Mouse (Mus musculus) liver, adult 2 months (tissue): Measurements from ENCODE around the gene Dpep3. TPM values are rescaled to one million over a fixed set of nuclear protein-coding genes. Genes with fewer than 3 reads are reported as not detected.

Experiments used
- DNase-seq: peaks from one replicate; pipeline ENCODE4 v3.0.0-alpha.2; 2011; ENCODE audit warnings: low read depth, low spot score; ENCODE audit errors: extremely low read depth
- H3K27ac ChIP-seq: fragments of 200-500 bp; replicated peaks from 2 replicates; pipeline ENCODE4 v1.5.1; 2012; ENCODE audit warnings: low read depth, mild to moderate bottlenecking, control low read depth, inconsistent platforms, low read length; ENCODE audit not compliant: insufficient read depth
- H3K27me3 ChIP-seq: fragments of 200-500 bp; 2 replicates; pipeline ENCODE4 v1.6.1; 2012; ENCODE audit warnings: mild to moderate bottlenecking, moderate library complexity, low read length, inconsistent platforms; ENCODE audit not compliant: control insufficient read depth, insufficient read depth
- H3K36me3 ChIP-seq: fragments of 200-500 bp; 2 replicates; pipeline ENCODE4 v1.6.1; 2012; ENCODE audit warnings: low read length, inconsistent platforms; ENCODE audit not compliant: control insufficient read depth, insufficient read depth
- H3K4me1 ChIP-seq: fragments of 200-500 bp; 2 replicates; pipeline ENCODE4 v1.6.1; 2011; ENCODE audit warnings: low read length; ENCODE audit not compliant: control insufficient read depth, insufficient read depth
- H3K4me3 ChIP-seq: fragments of 200-500 bp; 2 replicates; pipeline ENCODE4 v1.5.1; 2011; ENCODE audit warnings: low read depth, mild to moderate bottlenecking, control low read depth, low read length, moderate library complexity; ENCODE audit not compliant: insufficient read depth
- H3K79me2 ChIP-seq: fragments of 200-500 bp; 2 replicates; pipeline ENCODE4 v1.6.1; 2012; ENCODE audit warnings: inconsistent platforms, mild to moderate bottlenecking, low read length, moderate library complexity; ENCODE audit not compliant: control insufficient read depth, insufficient read depth
- H3K9ac ChIP-seq: fragments of 200-500 bp; 2 replicates; pipeline ENCODE4 v1.6.1; 2012; ENCODE audit warnings: low read depth, mild to moderate bottlenecking, control low read depth, inconsistent platforms, low read length
- CTCF ChIP-seq: fragments of 200-500 bp; IDR thresholded peaks from 2 replicates; pipeline ENCODE4 v1.5.1; 2011; ENCODE audit warnings: low read depth, low read length, control low read depth
- POLR2A ChIP-seq: fragments of 200-500 bp; IDR thresholded peaks from 2 replicates; pipeline ENCODE4 v1.6.1; 2011; ENCODE audit warnings: low read length, control low read depth; ENCODE audit not compliant: insufficient read depth; ENCODE audit errors: extremely low read depth
- WGBS: fragments of 180-500 bp; shearing (Covaris S2); methylation state at CpG from one replicate; pipeline ENCODE4 v1.1.7; 2018; 5-methylcytosine and 5-hydroxymethylcytosine counted together
- polyA plus RNA-seq: library from polyadenylated mRNA; depleted of rRNA; stranded (reverse); fragments of >200 nt; gene quantifications from 2 replicates; pipeline ENCODE4 v1.2.3, GENCODE M21; 2012; rRNA removed
- total RNA-seq: library from RNA; depleted of rRNA; stranded (reverse); fragments of >200 nt; gene quantifications from 2 replicates; pipeline ENCODE4 v1.2.3, GENCODE M21; 2014; rRNA removed

Dpep3 gene
- total and polyA plus RNA-seq, 2 experiments, result not detected

DNA sequence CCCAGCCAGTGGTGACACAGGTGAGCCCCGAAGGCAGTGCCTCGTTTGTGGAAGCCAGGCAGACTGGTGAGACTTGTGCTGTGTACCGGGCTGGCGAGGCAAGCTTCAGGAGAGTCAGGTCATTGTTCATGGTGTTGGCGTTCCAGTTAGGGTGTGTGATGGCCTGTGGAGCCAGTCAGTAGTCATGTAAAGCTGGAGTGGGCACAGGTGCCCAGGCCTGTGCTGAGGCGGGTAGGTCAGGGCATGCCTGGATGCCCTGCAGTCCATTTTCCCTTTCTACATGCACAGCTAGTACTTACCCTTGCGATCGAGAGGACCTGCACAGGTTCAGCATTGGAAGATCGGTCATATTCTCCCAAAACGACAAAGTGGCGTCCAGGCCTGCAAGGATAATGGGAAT lies 46.7 kb downstream of the Dpep3 start:
- no peak for TF ChIP-seq POLR2A
- TF ChIP-seq CTCF, result no peak
- peaks cover 3% of the 10 kb centered on the region; the same call in 1 of the 2 replicates for H3K4me1 ChIP-seq
- no peak overlapping the region for H3K27ac ChIP-seq
- no peaks in the 10 kb centered on the region; the same call in 1 of the 2 replicates for H3K36me3 ChIP-seq
- no peak overlapping the region for H3K4me3 ChIP-seq
- H3K79me2 ChIP-seq, result no peaks in the 10 kb centered on the region
- no peaks in the 10 kb centered on the region for H3K27me3 ChIP-seq
- WGBS, result 93% methylated on average over 11 of the region's 11 CpGs
- DNase-seq, result no peak
- H3K9ac ChIP-seq, result no peak overlapping the region

DNA sequence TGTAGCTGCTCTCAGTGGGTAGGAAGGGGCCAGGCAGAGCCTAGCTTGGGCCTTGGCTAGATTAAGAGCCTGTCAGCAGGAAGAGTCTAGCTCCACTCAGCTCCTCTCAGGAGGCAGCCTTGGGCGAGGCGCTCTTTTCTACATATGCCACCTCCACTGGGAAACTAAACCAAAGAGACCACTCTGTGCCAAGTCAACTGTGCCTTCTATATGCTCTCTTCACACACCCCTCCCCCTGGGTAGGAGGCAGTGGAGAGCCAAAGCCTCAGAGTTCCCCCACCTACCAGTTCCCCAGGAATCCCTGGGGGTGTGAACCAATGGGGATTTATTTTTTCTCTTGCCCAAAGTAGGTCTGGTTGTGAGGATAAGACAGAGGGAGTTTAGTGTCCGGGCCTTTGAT lies 48.0 kb downstream of the Dpep3 start:
- no peak for DNase-seq
- no peak overlapping the region for H3K4me3 ChIP-seq
- TF ChIP-seq POLR2A (no peak), CTCF (no peak)
- no peaks in the 10 kb centered on the region for H3K79me2 ChIP-seq
- H3K27ac ChIP-seq, result no peak overlapping the region
- H3K4me1 ChIP-seq, result no peaks in the 10 kb centered on the region
- 97% methylated on average over 3 of the region's 3 CpGs for WGBS
- H3K27me3 ChIP-seq, result no peaks in the 10 kb centered on the region
- H3K9ac ChIP-seq, result no peak overlapping the region
- H3K36me3 ChIP-seq, result no peaks in the 10 kb centered on the region; the same call in 1 of the 2 replicates

DNA sequence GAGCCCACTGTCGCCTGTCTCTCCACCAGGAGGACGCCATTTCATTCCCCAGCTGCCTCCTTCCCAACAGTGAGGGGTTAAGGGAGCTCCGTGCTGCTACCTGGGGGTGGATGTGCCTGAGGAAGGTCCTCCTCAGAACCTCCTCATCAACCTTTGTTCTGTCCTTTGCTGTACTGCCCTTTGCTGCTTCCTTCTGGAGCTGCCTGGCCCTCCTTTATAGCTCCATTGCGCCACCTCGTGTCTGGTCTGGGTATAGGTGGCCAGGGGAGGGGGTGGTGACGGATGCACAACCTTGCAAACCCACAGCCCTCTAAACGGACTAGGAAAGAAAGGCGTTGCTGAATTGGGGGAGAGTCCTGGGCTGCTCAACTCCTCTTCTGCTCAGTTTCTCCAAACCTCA lies 48.6 kb downstream of the Dpep3 start:
- H3K79me2 ChIP-seq, result no peaks in the 10 kb centered on the region
- H3K36me3 ChIP-seq, result no peaks in the 10 kb centered on the region; the same call in 1 of the 2 replicates
- H3K9ac ChIP-seq, result no peak overlapping the region
- no peak for DNase-seq
- WGBS, result 34% methylated on average over 8 of the region's 8 CpGs
- H3K4me1 ChIP-seq, result no peaks in the 10 kb centered on the region
- no peak overlapping the region for H3K4me3 ChIP-seq
- H3K27ac ChIP-seq, result no peak overlapping the region
- no peaks in the 10 kb centered on the region for H3K27me3 ChIP-seq
- TF ChIP-seq POLR2A (no peak), CTCF (peak; percentile 98)

DNA sequence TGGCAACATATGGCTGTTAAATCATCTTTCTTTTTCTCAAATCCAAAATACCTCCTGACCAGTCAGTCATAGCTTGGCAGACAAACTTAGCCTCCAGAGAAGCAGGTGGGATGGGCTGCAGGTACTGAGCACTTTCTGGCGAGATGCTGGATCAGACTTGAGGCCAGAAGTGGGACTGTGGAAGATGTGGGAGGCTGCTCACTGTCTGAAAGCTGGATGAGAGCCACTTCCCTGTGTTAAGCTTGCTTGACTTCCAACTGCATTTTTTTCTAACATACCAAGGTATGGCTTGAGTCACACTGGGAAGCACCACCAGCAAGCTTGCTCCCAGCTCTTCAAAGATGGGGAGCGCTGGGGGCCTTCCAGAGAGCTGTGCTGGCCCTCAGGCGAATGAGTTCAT lies 54.1 kb downstream of the Dpep3 start:
- Histone ChIP-seq H3K36me3 (0 out of 2 replicates have a peak, but pooled peaks cover 1% of the 10 kb centered on the region), H3K27ac (no peak overlapping the region), H3K9ac (no peak overlapping the region), H3K4me1 (0 out of 2 replicates have a peak, but pooled peaks cover 2% of the 10 kb centered on the region), H3K27me3 (no peaks in the 10 kb centered on the region), H3K79me2 (peaks cover 4% of the 10 kb centered on the region; the same call in 1 of the 2 replicates), H3K4me3 (no peak overlapping the region)
- DNase-seq, result no peak
- WGBS, result 67% methylated on average over 3 of the region's 3 CpGs
- TF ChIP-seq POLR2A, result no peak
- TF ChIP-seq CTCF, result no peak

Other genes starting within 250 kb of the Dpep3 start
- gene Gfod2, start 220.8 kb downstream of the Dpep3 start, total RNA-seq, result 2.6 and 3.4 TPM in 2 replicates
- 6.3 and 9.2 TPM in 2 replicates for gene Gfod2, start 220.8 kb downstream of the Dpep3 start, polyA plus RNA-seq
- gene Ranbp10, start 152.1 kb downstream of the Dpep3 start, total RNA-seq, result 19.7 and 26.9 TPM in 2 replicates
- 37.1 and 38.0 TPM in 2 replicates for gene Ranbp10, start 152.1 kb downstream of the Dpep3 start, polyA plus RNA-seq
- not detected in 2 replicates for gene Tsnaxip1, start 151.7 kb downstream of the Dpep3 start, total RNA-seq
- not detected in 2 replicates for gene Tsnaxip1, start 151.7 kb downstream of the Dpep3 start, polyA plus RNA-seq
- 0.92 and 1.4 TPM in 2 replicates for gene Cenpt, start 126.2 kb downstream of the Dpep3 start, total RNA-seq
- 1.9 and 2.1 TPM in 2 replicates for gene Cenpt, start 126.2 kb downstream of the Dpep3 start, polyA plus RNA-seq
- 11.3 and 15.6 TPM in 2 replicates for gene Thap11, start 124.3 kb downstream of the Dpep3 start, total RNA-seq
- 26.9 and 28.5 TPM in 2 replicates for gene Thap11, start 124.3 kb downstream of the Dpep3 start, polyA plus RNA-seq
- gene Nutf2, start 118.8 kb downstream of the Dpep3 start, total RNA-seq, result 21.6 and 28.1 TPM in 2 replicates
- 23.9 and 29.3 TPM in 2 replicates for gene Nutf2, start 118.8 kb downstream of the Dpep3 start, polyA plus RNA-seq
- gene Edc4, start 98.5 kb downstream of the Dpep3 start, total RNA-seq, result 7.5 and 12.1 TPM in 2 replicates
- gene Edc4, start 98.5 kb downstream of the Dpep3 start, polyA plus RNA-seq, result 20.0 and 32.0 TPM in 2 replicates
- gene Nrn1l, start 85.9 kb downstream of the Dpep3 start, total RNA-seq, result not detected in 2 replicates
- gene Nrn1l, start 85.9 kb downstream of the Dpep3 start, polyA plus RNA-seq, result 0.35 and 1.5 TPM in 2 replicates
- 19.0 and 20.1 TPM in 2 replicates for gene Pskh1, start 79.0 kb downstream of the Dpep3 start, total RNA-seq
- 35.9 and 37.9 TPM in 2 replicates for gene Pskh1, start 79.0 kb downstream of the Dpep3 start, polyA plus RNA-seq
- gene Ctrl, start 45.6 kb downstream of the Dpep3 start, total RNA-seq, result 8.5 and 59.0 TPM in 2 replicates
- gene Ctrl, start 45.6 kb downstream of the Dpep3 start, polyA plus RNA-seq, result 1.6 and 2.0 TPM in 2 replicates
- 86.8 and 109 TPM in 2 replicates for gene Psmb10, start 41.0 kb downstream of the Dpep3 start, total RNA-seq
- gene Psmb10, start 41.0 kb downstream of the Dpep3 start, polyA plus RNA-seq, result 122 and 139 TPM in 2 replicates
- gene Lcat, start 36.0 kb downstream of the Dpep3 start, total RNA-seq, result 215 and 324 TPM in 2 replicates
- gene Lcat, start 36.0 kb downstream of the Dpep3 start, polyA plus RNA-seq, result 919 and 969 TPM in 2 replicates
- 10.8 and 14.2 TPM in 2 replicates for gene Slc12a4, start 13.3 kb downstream of the Dpep3 start, total RNA-seq
- 10.7 and 16.0 TPM in 2 replicates for gene Slc12a4, start 13.3 kb downstream of the Dpep3 start, polyA plus RNA-seq
- gene Dus2, start 11.9 kb upstream of the Dpep3 start, total RNA-seq, result 5.7 and 6.8 TPM in 2 replicates
- 5.6 and 7.1 TPM in 2 replicates for gene Dus2, start 11.9 kb upstream of the Dpep3 start, polyA plus RNA-seq
- not detected in 2 replicates for gene Dpep2nb, start 26.5 kb upstream of the Dpep3 start, total RNA-seq
- gene Dpep2nb, start 26.5 kb upstream of the Dpep3 start, polyA plus RNA-seq, result not detected in 2 replicates
- 10.3 and 12.2 TPM in 2 replicates for gene Ddx28, start 32.5 kb upstream of the Dpep3 start, total RNA-seq
- gene Ddx28, start 32.5 kb upstream of the Dpep3 start, polyA plus RNA-seq, result 9.6 and 10.6 TPM in 2 replicates
- 8.5 and 10.8 TPM in 2 replicates for gene Nfatc3, start 79.4 kb upstream of the Dpep3 start, total RNA-seq
- 10.6 and 13.3 TPM in 2 replicates for gene Nfatc3, start 79.4 kb upstream of the Dpep3 start, polyA plus RNA-seq
- gene Esrp2, start 157.5 kb upstream of the Dpep3 start, total RNA-seq, result 43.6 and 50.5 TPM in 2 replicates
- gene Esrp2, start 157.5 kb upstream of the Dpep3 start, polyA plus RNA-seq, result 76.8 and 86.2 TPM in 2 replicates
- gene Pla2g15, start 171.0 kb upstream of the Dpep3 start, total RNA-seq, result 11.3 and 12.5 TPM in 2 replicates
- 8.7 and 10.6 TPM in 2 replicates for gene Pla2g15, start 171.0 kb upstream of the Dpep3 start, polyA plus RNA-seq
- gene Slc7a6, start 189.4 kb upstream of the Dpep3 start, total RNA-seq, result 0.09 and 0.27 TPM in 2 replicates
- 0.21 and 0.91 TPM in 2 replicates for gene Slc7a6, start 189.4 kb upstream of the Dpep3 start, polyA plus RNA-seq
- gene Slc7a6os, start 231.5 kb upstream of the Dpep3 start, total RNA-seq, result 21.9 and 23.0 TPM in 2 replicates
- 8.3 and 11.0 TPM in 2 replicates for gene Slc7a6os, start 231.5 kb upstream of the Dpep3 start, polyA plus RNA-seq
- gene Prmt7, start 231.5 kb upstream of the Dpep3 start, total RNA-seq, result 9.7 and 9.9 TPM in 2 replicates
- 8.8 and 12.0 TPM in 2 replicates for gene Prmt7, start 231.5 kb upstream of the Dpep3 start, polyA plus RNA-seq